Mouse (Mus musculus): ENCODE measurements around the gene Lrrc27.

Gene Lrrc27

DNA sequence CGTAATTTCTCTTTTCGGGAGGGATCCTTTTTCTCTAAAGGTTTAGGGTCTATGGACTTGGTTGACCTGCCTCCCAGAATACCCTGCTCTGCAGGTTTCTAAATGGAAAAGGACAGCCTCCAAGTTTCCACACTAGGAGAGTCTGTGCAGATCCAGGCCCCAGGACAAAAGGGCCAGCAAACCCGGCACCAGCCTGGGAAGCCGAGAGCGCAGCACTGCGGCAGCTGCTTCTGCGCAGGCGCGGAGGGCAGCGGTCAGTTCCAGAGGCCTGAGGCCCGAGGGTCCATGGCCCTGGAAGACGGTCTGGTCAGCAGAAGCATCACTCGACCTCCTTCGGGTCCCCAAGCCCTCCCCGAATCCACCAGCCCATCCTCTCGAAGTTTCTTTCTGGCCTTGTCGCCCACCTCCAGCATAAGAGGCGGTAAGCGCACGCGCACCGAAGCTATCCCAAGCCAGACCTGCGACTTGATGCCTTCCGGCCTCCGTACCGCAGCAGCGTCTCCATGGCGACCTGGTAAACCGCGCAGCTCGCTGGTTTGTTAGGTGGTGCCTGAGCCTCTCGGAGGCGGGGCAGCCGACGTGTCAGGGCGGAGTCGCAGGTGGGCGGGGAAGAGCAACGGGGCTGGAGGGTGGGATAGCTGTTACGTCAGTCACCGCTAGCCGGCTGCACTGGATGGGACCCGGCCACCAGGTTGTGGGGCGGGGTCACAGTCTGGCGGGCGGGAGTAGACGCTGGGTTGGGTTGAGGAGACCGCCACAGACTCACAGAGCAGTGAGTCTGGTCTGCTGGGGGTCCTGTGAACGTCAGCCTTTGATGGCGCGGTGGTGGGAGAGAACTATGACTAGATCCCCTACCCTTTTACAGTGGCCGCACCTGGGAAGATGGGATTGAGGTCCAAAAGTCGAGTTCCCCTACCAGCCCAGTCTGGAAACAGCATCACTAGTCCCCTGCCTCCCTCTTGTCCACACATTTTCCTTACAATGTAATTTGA is at the start of gene Lrrc27, which contains the start of gene Stk32c:
Lrrc27 (plus strand) TSS at position 235 of the 992 bp plus-strand sequence.
Stk32c (minus strand) TSS at position 554 of the 992 bp plus-strand sequence.
- DNase-seq (ENCODE audit: low read depth, low spot score) = peak; percentile 98

- no peak for DNase-seq (ENCODE audit: low read depth, low spot score)
These were observed 48.4 kb upstream of the Lrrc27 start for GRCm38 (mm10) chr7:139164410-139164809.

GRCm38 (mm10) chr7:139169143-139169542 is 43.6 kb upstream of the Lrrc27 start:
- DNase-seq (ENCODE audit: low read depth, low spot score) = no peak

DNA sequence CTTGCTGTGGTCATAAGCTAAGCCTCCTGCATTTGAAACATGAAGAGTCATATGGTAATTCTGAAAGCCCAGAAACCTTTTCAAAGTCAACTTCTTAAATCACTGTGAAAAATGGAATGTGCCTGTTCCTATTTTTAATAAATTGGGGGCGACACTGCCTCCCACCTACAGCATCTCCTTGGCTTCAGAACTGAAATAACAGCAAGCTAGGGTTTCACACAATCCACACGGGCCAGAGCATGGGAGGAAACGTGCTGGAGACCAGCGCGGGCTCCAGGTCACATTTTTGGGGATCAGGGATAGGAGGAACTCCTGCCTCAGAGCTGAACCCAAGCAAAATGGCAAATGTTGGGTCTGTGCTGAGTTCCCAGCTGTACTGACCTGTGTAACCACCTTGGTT is 33.5 kb upstream of the Lrrc27 start:
- DNase-seq (ENCODE audit: low read depth, low spot score) = no peak

DNA sequence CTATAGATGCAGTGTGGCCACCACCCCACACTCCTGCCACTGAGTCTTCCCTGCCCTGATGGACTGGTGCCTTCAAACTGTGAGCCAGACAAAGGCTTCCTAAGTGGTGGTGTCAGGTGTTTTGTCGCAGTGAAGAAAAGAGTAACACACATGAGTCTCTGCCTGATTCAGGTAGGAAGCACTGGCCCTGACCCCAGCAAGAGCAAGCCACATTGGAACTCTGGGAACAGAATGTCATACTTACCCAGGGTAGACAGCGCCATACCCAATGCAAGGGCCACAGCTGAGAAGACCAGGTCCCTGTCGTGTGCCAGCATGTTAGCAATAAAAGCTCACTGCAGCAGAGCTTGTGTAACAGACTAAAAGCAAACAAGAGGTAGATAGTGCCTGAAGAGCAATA is 32.7 kb upstream of the Lrrc27 start:
- DNase-seq (ENCODE audit: low read depth, low spot score) = no peak

GRCm38 (mm10) chr7:139184396-139184795 is 28.4 kb upstream of the Lrrc27 start:
- no peak for DNase-seq (ENCODE audit: low read depth, low spot score)

- DNase-seq (ENCODE audit: low read depth, low spot score) = no peak
These were observed 27.9 kb upstream of the Lrrc27 start for GRCm38 (mm10) chr7:139184846-139185245.

DNA sequence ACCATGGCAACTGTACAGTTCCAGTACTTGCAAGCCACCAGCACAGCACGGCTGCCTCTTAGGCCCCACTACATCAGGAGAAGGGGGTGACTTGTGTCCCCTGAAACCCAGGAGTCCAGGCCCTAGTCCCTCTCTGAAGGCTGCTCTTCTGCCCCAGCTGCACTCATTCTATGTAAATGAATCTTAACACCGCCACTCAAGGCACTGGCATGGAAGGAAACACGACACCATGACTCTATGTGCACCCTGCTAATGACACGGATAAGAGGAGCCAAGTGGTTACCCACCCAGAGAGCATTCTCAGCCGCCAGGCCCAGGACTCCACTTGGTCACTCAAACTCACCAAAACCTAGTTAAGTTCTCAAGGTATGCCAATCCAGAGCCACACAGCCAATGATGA is 26.8 kb upstream of the Lrrc27 start:
- no peak for DNase-seq (ENCODE audit: low read depth, low spot score)

- no peak for DNase-seq (ENCODE audit: low read depth, low spot score)
These were observed 26.4 kb upstream of the Lrrc27 start for GRCm38 (mm10) chr7:139186436-139186835.

DNA sequence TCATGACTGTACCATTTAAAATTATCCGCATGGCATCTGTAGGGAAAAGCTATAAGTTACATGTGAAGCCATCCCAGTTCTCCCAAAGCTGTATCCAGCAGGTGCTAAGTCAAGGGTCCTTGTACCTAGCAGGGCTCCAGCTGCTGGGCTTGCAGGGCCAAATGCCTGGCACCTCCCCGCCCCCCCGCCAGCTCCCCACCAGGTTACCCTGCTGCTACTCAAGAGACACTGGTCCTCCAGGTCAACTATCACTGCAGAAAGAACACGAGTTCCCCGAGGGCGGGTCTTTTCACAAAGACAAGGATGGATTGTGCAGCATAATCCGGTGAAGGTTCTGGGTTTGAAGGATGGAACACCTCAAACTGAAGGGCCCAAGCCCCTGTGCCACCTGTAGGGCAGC is 25.5 kb upstream of the Lrrc27 start:
- no peak for DNase-seq (ENCODE audit: low read depth, low spot score)

DNA sequence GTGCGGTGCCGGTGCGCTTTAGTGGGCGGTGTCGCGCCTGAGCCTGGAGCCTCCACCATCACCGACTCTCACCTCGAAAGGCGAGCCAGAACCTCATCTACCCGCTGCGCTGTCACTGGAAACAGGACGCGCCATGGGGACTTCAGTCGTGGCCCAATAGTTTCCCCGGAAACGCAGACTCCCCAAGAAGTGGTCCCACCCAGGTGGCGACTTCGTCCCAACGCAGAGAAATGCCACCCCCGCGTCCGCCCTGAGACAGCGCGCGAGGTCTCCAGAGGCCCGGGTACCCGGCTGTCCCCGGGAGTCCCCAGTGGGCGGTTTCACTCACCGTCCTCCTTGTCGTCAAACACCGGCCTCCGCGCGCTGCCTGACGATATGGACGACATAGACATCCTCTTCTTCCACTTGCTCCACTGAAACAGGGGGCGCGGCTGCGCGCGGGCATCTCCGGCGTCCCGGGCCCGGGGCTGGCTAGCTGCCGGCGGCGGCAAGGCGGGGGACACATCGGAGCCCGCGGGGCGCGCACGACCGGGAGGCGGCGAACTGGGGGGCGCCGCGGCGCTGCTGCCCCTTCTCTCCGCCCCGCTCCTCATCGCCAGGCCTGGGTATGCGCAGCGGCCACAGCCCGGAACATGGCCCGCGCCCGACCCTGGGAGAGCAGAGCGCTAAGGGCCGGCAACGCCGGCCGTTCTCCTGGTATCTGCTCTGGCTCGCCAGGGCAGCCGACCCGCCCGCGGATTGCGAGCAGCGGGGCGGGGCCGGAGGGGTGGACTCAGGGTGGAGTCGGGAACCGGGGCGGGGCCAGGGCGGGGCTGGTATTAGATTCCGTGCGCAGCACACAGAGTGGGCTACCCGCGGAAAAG is 24.8 kb upstream of the Lrrc27 start:
- DNase-seq (ENCODE audit: low read depth, low spot score) = peak; percentile 33

DNA sequence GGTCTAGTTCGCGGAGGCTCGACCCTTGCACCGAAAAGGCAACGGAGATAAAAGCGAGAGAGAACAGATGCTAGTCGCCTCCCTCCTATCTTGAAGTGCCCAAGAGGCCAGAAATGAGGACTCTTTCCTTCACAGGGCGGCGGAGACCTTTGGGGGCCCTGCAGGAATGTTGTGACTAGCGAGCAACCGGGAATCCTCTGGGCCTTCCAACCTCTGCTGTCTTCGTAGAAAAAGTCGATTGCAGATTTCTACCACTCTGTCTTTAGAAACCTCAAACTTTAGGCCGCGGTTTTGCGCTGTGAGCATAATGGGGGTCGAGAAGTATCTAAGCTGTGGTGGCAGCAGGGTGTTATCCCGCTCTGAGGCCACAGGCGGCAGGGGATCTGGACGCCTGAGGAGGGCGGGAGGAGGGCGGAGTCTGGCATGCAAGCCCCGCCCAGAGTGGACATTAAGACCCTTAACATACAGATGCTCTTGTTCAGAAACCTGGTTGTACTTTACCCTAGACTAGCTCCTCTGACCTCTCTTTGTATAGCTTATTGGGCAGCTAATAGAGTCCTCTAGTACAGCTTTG is 24.1 kb upstream of the Lrrc27 start:
- DNase-seq (ENCODE audit: low read depth, low spot score) = no peak

DNA sequence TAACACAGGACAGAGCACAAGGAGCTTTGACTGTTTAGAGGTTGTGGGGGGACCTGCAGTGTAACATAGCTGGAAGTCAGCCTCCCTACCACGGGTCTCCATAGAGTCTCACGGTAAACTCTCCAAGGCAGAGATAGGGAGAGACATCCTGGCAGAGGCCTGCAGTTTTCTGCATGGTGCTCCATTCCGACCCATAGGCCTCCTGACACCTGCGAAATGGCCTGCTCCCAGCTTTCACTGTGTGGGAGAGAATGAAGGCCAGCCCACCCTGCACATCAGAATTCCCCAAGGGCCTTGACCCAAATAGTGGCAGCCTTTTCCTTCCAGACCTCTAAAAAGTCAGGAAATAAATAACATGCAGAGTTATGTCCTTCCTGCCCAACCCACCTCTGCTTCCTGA is 22.2 kb upstream of the Lrrc27 start:
- DNase-seq (ENCODE audit: low read depth, low spot score) = no peak

GRCm38 (mm10) chr7:139191619-139192018 is 21.2 kb upstream of the Lrrc27 start:
- no peak for DNase-seq (ENCODE audit: low read depth, low spot score)

- no peak for DNase-seq (ENCODE audit: low read depth, low spot score)
These were observed 15.8 kb upstream of the Lrrc27 start for GRCm38 (mm10) chr7:139197022-139197421.

DNA sequence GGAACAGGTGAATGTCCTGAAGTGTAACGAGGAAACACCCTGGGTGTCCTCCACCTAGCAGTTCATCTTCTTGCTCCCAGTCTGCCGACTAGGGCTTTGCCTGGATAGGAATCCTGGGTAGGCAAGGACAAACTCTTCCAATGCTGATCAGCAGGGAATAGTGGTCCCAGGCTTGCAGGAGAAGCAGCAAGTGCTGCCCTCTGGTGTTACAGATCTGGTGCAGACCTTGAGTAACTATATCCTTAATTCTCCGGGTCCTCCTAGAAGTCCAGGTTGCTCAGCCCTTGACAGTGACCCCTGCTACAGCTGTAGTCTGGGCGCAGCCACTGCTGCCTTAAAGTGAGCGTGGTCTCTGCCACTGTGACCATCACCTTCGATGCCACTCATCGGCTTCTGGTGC is 12.7 kb upstream of the Lrrc27 start:
- peak; percentile 40 for DNase-seq (ENCODE audit: low read depth, low spot score)

GRCm38 (mm10) chr7:139201209-139201608 is 11.6 kb upstream of the Lrrc27 start:
- no peak for DNase-seq (ENCODE audit: low read depth, low spot score)

DNA sequence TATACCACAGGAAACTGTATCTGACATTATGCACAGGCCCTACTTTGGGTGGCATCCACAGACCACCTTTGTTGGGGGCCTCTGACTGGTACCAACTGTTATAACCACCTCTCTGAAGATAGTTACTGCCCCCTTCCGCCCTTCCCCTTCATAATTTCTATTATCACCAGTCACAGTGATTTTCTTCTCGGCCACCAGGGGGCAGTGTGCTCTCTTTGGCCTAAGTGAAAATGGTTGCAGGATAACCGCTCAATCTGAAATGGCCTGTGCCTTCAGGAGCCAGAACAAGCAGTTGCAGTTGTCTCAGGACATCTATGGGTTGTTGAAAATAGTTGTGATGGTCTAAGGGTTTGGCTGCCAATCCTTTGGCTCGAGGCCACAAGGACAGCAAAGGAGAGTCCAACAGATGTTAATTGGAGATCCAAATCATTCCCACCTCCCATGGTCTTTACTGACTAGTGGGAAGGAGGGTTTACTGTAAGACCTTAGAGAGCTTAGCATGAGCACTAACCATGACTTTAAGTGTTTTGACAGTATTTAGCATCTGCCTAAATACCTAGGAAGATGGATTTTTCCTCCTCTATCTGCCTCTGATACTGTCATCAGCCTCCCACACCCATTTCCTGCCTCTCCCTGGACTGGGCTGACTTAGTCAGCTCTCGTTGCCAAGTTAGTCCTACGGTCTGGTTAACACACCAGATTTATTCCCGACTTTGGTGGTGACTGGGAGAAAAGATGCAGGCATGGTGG is 4.6 kb upstream of the Lrrc27 start:
- peak; percentile 53 for DNase-seq (ENCODE audit: low read depth, low spot score)

GRCm38 (mm10) chr7:139208773-139209095 is 4.1 kb upstream of the Lrrc27 start:
- DNase-seq (ENCODE audit: low read depth, low spot score) = no peak

DNA sequence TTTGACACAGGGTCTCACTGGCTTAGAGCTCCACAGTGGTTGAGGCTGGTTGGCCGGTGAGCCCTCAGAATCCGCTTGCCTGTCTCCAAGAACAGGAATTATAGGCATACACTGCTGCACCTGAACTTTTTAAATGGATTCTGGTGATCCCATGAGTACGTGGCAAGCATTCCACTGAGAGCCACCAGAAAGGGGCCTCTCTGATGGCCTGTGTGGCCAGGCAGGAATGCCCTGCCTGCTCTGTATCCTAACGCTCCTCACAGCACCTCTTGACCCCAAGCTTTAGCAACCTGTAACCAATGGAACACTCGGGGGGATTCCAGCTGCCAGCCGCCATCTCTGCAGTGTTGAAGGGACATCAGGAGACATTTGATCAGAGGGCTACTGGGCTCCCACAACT is 1.0 kb upstream of the Lrrc27 start:
- DNase-seq (ENCODE audit: low read depth, low spot score) = no peak

GRCm38 (mm10) chr7:139213751-139214150 is 963 bp downstream of the Lrrc27 start:
- no peak for DNase-seq (ENCODE audit: low read depth, low spot score)
